Mouse (Mus musculus): ENCODE data around the gene Slc11a2.

GRCm38 (mm10) chr15:100388224-100388835 is 36.5 kb downstream of the Slc11a2 start:
- TF ChIP-seq POLR2A (IDR thresholded peaks at IDR 0.05; ENCODE audit: borderline replicate concordance, insufficient read depth, low read length) (no peak), CTCF (IDR thresholded peaks at IDR 0.05; ENCODE audit: borderline replicate concordance, insufficient read depth, low read depth, low read length) (no peak)
